Mouse (Mus musculus) forebrain, embryonic 15.5 days (tissue): ENCODE results near the gene Tmem184a. TPM values are rescaled to one million over a fixed set of nuclear protein-coding genes. Genes with fewer than 3 reads are reported as not detected.

Experiments used
- ATAC-seq: fragments of 200-750 bp; cut with Nextera tagmentation; replicated peaks from 2 replicates; pipeline ENCODE4 v1.8.0; 2017; ENCODE audit warnings: mild to moderate bottlenecking, moderate TSS enrichment, moderate library complexity
- H3K27ac ChIP-seq: fragments of 300-500 bp; sonication (generic); replicated peaks from 2 replicates; pipeline ENCODE4 v1.5.1; 2015; ENCODE audit warnings: mild to moderate bottlenecking, inconsistent platforms
- H3K27me3 ChIP-seq: fragments of 300-500 bp; sonication (generic); 2 replicates; pipeline ENCODE4 v1.6.1; 2015; ENCODE audit warnings: inconsistent platforms
- H3K36me3 ChIP-seq: fragments of 300-500 bp; sonication (generic); 2 replicates; pipeline ENCODE4 v1.6.1; 2015; ENCODE audit warnings: mild to moderate bottlenecking, inconsistent platforms
- H3K4me1 ChIP-seq: fragments of 300-500 bp; sonication (generic); 2 replicates; pipeline ENCODE4 v1.6.1; 2015; ENCODE audit warnings: inconsistent platforms
- H3K4me2 ChIP-seq: fragments of 300-500 bp; sonication (generic); replicated peaks from 2 replicates; pipeline ENCODE4 v1.6.1; 2015; ENCODE audit warnings: mild to moderate bottlenecking, inconsistent platforms
- H3K4me3 ChIP-seq: fragments of 300-500 bp; sonication (generic); 2 replicates; pipeline ENCODE4 v1.5.1; 2015; ENCODE audit warnings: mild to moderate bottlenecking, inconsistent platforms
- H3K9ac ChIP-seq: fragments of 300-500 bp; sonication (generic); replicated peaks from 2 replicates; pipeline ENCODE4 v1.6.1; 2015; ENCODE audit warnings: mild to moderate bottlenecking, inconsistent platforms
- H3K9me3 ChIP-seq: fragments of 300-500 bp; sonication (generic); 2 replicates; pipeline ENCODE4 v1.6.1; 2016; ENCODE audit warnings: inconsistent platforms
- WGBS: fragments of 180-500 bp; shearing (Covaris S2); methylation state at CpG from one replicate; pipeline ENCODE4 v1.1.7; 2015; ENCODE audit warnings: mixed read lengths; 5-methylcytosine and 5-hydroxymethylcytosine counted together
- polyA plus RNA-seq: library from polyadenylated mRNA; unstranded; fragments of >200 nt; fragmentation: Nextera tagmentation; extraction: Ambion mirVana; gene quantifications from 2 replicates; pipeline ENCODE4 v1.2.1, GENCODE M21; 2015

The Tmem184a gene
- polyA plus RNA-seq, 1 experiment from 2014 or later: 0.06 TPM

DNA sequence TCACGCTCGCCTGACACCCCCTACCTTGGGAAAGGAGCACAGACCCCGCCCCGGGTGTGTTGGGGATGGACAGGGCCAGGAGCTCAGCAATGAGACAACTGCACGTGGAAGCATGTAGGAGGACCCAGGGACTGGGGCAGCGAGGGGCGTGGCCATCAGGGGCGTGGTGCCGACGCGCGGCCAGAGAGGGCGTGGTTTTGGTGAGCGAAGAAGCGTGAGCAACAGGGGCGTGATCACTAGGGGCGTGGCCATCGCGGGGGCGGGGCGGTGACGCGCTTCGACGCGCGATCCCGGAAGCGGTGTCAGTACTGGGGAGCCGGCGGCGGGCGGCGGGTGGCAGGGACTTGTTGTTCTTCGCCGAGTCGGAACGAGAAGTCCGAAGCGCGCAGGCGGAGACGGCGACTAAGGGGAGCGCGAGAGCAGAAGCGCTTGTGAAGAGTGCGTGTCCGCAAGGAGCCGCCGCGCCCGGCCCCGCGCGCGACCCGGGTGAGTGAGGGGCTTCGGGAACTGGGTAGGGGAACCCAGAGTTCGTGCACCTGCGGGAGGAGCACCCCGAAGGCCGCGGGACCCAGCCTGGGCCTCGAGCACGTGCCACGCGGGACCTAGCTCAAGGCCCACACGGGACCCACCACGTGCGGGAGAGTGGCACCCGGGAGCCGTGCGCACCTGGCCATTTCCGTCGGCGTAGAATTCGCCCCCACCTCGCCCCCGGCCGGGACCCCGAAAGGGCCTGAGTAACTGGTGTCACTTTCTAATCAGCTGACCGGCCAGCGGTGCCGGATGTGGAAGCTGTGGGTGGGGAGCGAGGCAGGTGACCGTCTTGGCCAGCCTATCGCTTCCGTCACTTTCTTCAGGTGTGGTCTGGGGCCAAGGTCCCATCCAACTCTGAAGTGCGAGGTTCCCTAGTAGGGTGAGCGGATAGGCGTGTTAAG lies 28.2 kb downstream of the Tmem184a start, which contains the start of gene Mafk:
Gene Mafk (plus strand): TSS at position 287 of the 932 bp plus-strand sequence.
- no peaks in the 10 kb centered on the region for H3K27me3 ChIP-seq
- no peaks in the 10 kb centered on the region for H3K9me3 ChIP-seq
- peak within 1 kb of the TSS; percentile 55 for H3K9ac ChIP-seq
- H3K4me3 ChIP-seq: peak within 1 kb of the TSS; percentile 59
- no peaks in the 10 kb centered on the region for H3K36me3 ChIP-seq
- H3K27ac ChIP-seq: peak within 1 kb of the TSS; percentile 46
- peak; percentile 90 for ATAC-seq
- H3K4me1 ChIP-seq: peaks cover 32% of the 10 kb centered on the region
- WGBS: under 1% methylated on average over 92 of the region's 92 CpGs
- H3K4me2 ChIP-seq: peak within 1 kb of the TSS; percentile 99

DNA sequence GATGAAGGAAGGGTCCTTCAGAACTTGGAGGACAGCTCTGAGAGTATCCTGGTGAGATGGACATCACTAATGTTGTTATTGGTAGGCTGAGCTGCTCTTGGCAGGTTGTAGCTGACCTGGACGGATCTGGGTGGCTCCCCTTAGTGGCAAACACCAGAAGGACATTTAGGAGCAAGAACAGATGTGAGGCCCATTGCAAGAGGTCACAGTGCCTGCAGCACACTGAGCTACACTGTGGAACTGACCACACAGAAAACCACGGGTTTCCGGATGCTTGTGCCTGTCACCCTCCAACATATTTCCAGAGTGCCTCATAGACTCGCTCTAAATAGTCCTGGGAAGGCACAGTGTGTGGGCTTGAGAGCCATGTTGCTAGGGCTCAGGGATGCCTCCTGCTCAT lies 30.3 kb downstream of the Tmem184a start:
- no peaks in the 10 kb centered on the region for H3K9me3 ChIP-seq
- H3K36me3 ChIP-seq: no peaks in the 10 kb centered on the region
- no peaks in the 10 kb centered on the region for H3K27me3 ChIP-seq
- no peak overlapping the region for H3K4me3 ChIP-seq
- peaks cover 21% of the 10 kb centered on the region for H3K4me1 ChIP-seq
- WGBS: 53% methylated on average over 4 of the region's 4 CpGs
- no peak overlapping the region for H3K9ac ChIP-seq
- no peak overlapping the region for H3K27ac ChIP-seq
- H3K4me2 ChIP-seq: no peak overlapping the region
- no peak for ATAC-seq

DNA sequence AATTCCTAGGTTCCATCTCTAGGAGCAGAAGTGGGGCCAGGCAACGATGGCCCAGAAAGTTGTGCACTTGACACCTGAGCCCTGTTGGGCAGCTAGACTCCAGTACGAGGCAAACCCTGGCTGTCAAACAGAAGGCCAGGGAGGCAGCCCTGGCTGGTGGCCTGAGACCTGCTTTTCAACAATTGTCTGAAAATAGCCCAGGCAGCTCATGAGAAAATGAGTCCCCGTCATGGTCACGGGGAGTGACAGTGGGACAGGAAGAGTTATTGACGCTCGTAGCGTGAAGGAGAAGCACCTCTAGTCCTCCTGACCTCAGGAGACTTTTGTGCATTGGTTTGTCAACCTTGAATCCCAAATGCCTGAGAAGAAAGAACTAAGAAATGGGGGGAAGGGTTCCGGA lies 38.3 kb downstream of the Tmem184a start:
- no peaks in the 10 kb centered on the region for H3K36me3 ChIP-seq
- no peaks in the 10 kb centered on the region for H3K27me3 ChIP-seq
- H3K4me2 ChIP-seq: no peak overlapping the region
- no peak for ATAC-seq
- 91% methylated on average over 8 of the region's 8 CpGs for WGBS
- no peak overlapping the region for H3K4me3 ChIP-seq
- H3K4me1 ChIP-seq: no peaks in the 10 kb centered on the region
- H3K9ac ChIP-seq: no peak overlapping the region
- no peak overlapping the region for H3K27ac ChIP-seq
- H3K9me3 ChIP-seq: no peaks in the 10 kb centered on the region

DNA sequence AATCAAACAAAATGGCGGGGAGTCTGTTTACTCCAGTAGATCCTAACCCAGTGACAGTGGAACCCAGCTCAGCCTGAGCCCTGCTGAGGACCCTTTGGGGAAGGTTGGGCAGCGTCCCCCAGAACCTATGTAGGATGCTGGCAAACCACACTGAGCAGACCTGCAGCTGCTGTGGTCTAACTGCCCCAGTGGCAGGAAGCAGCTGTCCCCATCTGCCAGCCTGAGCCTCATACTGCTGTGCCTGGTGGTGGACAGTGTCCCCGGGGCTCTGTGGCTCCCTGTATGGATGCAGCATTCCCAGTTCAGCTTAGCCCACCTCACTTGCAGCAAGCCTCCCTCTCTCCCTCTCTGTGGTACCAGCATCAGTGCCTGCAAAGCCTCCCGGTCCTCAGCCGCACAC lies 42.8 kb downstream of the Tmem184a start:
- no peak overlapping the region for H3K27ac ChIP-seq
- no peak for ATAC-seq
- H3K9ac ChIP-seq: no peak overlapping the region
- H3K9me3 ChIP-seq: no peaks in the 10 kb centered on the region
- no peak overlapping the region for H3K4me3 ChIP-seq
- H3K27me3 ChIP-seq: no peaks in the 10 kb centered on the region
- H3K4me1 ChIP-seq: peaks cover 13% of the 10 kb centered on the region
- peaks cover 16% of the 10 kb centered on the region for H3K36me3 ChIP-seq
- 82% methylated on average over 5 of the region's 5 CpGs for WGBS
- no peak overlapping the region for H3K4me2 ChIP-seq

DNA sequence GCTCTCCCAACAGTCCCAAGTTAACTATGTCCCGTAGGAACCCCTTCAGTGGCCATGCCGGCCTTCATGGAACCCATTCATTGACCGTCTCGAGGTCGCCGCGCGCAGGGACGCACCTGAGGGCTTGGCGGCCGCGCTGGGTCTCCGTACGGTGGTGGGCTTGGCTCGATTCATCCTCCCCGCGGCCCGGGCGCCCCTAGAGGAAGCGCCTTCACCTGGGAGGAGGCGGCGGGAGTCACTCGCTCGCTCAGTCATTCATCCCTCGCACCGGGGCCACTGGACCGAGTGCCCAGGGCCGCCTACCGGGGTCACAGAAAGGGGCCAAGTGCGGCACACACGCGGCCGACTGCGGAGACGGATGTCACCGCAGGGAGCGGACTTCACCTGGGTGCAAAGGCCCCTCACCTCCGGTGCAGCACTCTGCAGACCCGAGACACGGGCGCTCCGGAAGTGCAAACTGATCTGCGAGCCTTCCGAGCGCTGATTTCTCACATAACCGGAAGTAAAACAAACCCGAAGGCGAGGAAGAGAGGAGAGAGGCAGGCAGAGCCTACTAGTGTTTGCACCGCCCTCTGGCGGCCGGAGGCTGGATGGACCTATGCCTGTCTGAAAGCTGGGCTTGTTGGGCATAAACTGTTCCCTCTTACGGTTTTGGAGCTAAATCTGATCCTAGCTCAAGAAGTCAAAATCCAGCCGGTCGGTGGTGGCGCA lies 44.3 kb downstream of the Tmem184a start, which contains the start of gene Ints1:
Gene Ints1 (minus strand): TSS at position 459 of the 711 bp plus-strand sequence.
- H3K4me1 ChIP-seq: peaks cover 13% of the 10 kb centered on the region
- no peak within 1 kb of the TSS for H3K27ac ChIP-seq
- peak within 1 kb of the TSS; percentile 89 for H3K9ac ChIP-seq
- peak within 1 kb of the TSS; percentile 90 for H3K4me2 ChIP-seq
- H3K36me3 ChIP-seq: peaks cover 32% of the 10 kb centered on the region
- WGBS: under 1% methylated on average over 55 of the region's 55 CpGs
- H3K27me3 ChIP-seq: no peaks in the 10 kb centered on the region
- H3K4me3 ChIP-seq: peak within 1 kb of the TSS; percentile 80
- H3K9me3 ChIP-seq: no peaks in the 10 kb centered on the region
- peak; percentile 95 for ATAC-seq

DNA sequence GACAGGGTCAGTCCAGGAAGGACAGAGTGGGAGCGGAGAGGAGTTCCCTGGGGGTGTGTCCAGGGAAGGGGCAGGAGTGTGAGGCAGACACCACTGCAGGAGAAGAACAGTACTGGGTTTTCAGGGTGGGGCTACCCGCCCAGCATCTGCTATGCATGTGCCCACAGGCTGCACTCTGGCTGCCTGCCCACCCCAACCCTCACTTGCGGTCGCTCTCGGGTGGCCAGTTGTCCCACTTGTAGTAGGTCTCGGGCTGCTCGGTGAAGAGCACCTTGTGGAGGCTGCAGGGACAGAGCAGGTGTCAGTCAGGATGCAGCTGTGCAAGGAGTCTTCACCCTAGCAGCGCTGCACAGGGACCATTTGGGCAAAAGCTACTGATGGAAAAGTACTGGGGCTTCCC lies 51.5 kb downstream of the Tmem184a start:
- ATAC-seq: no peak
- Histone ChIP-seq H3K36me3 (peaks cover 95% of the 10 kb centered on the region), H3K27ac (no peak overlapping the region), H3K9me3 (no peaks in the 10 kb centered on the region), H3K4me1 (no peaks in the 10 kb centered on the region), H3K4me2 (no peak overlapping the region), H3K27me3 (no peaks in the 10 kb centered on the region), H3K9ac (no peak overlapping the region), H3K4me3 (no peak overlapping the region)
- 93% methylated on average over 8 of the region's 8 CpGs for WGBS

DNA sequence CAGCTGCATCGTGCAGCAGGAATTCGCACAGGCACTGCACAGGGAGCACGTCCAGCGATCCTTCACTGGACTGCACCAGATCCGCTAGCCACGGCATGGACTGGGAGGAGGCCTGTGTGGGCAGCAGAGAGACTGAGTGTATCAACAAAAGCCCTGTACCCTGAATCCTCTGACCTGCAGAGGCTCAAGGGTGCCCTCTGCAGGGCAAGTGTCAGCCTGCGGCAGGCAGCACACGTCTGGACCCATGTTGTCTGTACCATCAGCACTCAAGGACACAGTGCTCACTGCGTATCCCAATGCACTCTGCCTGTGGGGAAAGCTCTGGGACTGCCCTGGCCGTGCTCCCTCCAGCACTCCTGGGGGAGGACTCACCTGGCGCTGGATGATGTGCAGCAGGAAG lies 55.4 kb downstream of the Tmem184a start:
- 64% methylated on average over 11 of the region's 11 CpGs for WGBS
- Histone ChIP-seq H3K4me1 (no peaks in the 10 kb centered on the region), H3K9ac (no peak overlapping the region), H3K4me2 (no peak overlapping the region), H3K27ac (no peak overlapping the region), H3K27me3 (no peaks in the 10 kb centered on the region), H3K9me3 (no peaks in the 10 kb centered on the region), H3K4me3 (no peak overlapping the region), H3K36me3 (peaks cover 96% of the 10 kb centered on the region)
- no peak for ATAC-seq

DNA sequence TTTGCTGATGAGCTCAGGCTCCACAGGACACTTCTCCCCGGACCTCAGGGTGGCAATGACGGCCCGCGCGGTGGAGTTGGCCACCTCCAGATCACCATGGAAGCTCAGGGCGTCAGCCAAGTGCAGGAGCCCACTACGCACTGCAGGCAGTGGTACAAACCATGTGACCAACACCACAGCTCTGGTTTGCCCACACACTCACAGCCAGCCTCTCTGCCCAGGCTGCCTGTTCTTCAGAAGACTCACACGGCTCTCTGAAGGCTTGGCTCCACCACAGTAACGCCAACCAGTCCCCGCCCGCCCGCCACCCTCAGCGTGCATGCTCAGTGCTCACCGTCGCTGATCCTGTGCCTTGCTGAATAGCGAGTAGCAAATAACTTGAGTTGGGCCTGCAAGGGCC lies 61.6 kb downstream of the Tmem184a start:
- Histone ChIP-seq H3K4me3 (no peak overlapping the region), H3K9me3 (no peaks in the 10 kb centered on the region), H3K4me2 (no peak overlapping the region), H3K9ac (no peak overlapping the region), H3K27me3 (no peaks in the 10 kb centered on the region), H3K36me3 (peaks cover 82% of the 10 kb centered on the region), H3K27ac (no peak overlapping the region), H3K4me1 (no peaks in the 10 kb centered on the region)
- WGBS: 82% methylated on average over 16 of the region's 16 CpGs
- ATAC-seq: no peak

DNA sequence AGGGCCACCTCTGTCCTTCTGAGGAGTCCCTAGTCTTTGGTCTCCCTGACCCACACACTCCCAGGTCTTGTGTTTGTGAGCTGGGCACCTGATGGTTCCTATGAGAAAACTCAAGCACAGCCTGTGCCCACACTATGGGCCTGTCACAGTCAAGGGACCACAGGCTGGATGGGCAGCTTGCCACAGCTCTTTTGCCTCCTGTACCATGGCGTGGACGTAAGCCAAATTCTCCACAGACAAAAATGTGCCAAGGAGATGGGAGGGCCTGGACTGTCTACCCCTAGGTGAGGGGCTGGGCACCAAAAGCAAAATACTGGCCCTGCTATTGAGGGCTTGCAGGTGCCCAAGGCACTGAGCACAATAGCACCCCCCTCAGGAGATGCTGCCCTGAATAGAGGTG lies 63.1 kb downstream of the Tmem184a start:
- no peak overlapping the region for H3K27ac ChIP-seq
- no peaks in the 10 kb centered on the region for H3K4me1 ChIP-seq
- ATAC-seq: no peak
- 91% methylated on average over 2 of the region's 2 CpGs for WGBS
- H3K9me3 ChIP-seq: no peaks in the 10 kb centered on the region
- no peak overlapping the region for H3K9ac ChIP-seq
- H3K4me2 ChIP-seq: no peak overlapping the region
- no peaks in the 10 kb centered on the region for H3K27me3 ChIP-seq
- H3K4me3 ChIP-seq: no peak overlapping the region
- peaks cover 77% of the 10 kb centered on the region for H3K36me3 ChIP-seq

DNA sequence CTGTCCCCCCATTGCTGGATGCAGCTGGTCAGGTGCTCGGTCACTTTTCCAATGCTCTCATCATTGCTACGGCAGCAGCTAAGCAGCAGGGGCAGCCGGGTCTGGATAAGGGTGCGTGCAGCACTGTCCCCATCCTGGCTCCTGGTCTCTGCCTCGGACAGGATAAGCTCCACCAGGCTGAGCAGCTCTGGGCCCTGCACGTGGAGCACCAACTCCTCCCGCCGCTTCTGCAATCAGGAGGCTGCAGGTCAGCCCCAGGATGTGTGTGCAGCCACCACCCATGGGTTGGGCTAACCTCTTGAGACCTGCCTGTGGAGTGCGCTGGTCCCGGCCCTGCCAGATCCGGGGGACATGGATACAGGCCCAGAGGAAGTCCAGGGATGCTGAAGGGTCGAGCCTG lies 63.6 kb downstream of the Tmem184a start:
- Histone ChIP-seq H3K9me3 (no peaks in the 10 kb centered on the region), H3K9ac (no peak overlapping the region), H3K36me3 (peaks cover 78% of the 10 kb centered on the region), H3K27ac (no peak overlapping the region), H3K4me2 (no peak overlapping the region), H3K4me3 (no peak overlapping the region), H3K27me3 (no peaks in the 10 kb centered on the region), H3K4me1 (no peaks in the 10 kb centered on the region)
- ATAC-seq: no peak
- 88% methylated on average over 12 of the region's 12 CpGs for WGBS

DNA sequence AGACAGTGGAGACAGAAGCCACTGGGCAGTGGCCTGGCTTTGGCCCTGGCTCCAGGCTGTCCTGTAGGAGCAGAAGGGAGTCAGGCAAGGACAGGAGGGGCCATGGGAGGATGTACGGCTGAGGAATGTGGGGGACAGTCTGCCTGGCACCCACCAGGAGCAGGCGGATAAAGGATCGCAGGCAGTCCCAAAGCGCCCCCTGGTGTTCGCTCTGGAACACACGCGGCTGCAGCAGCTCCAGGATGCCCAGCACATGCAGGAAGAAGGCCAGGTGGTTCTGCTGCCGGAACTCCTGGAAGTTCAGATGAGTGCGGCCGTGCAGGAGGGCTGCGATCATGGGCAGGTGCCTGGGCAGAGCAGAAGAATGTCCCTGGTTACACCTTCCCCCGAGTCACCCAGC lies 65.0 kb downstream of the Tmem184a start:
- no peak overlapping the region for H3K27ac ChIP-seq
- WGBS: 35% methylated on average over 12 of the region's 12 CpGs
- ATAC-seq: no peak
- H3K4me1 ChIP-seq: no peaks in the 10 kb centered on the region
- H3K27me3 ChIP-seq: no peaks in the 10 kb centered on the region
- no peak overlapping the region for H3K4me2 ChIP-seq
- H3K4me3 ChIP-seq: no peak overlapping the region
- H3K9me3 ChIP-seq: no peaks in the 10 kb centered on the region
- H3K36me3 ChIP-seq: peaks cover 74% of the 10 kb centered on the region
- no peak overlapping the region for H3K9ac ChIP-seq
